ENCODE assay signal across 9 mouse cellular contexts in genomic region chr11:112209414-112209813, GRCm38 (mm10).
DNase-seq lines count a peak whose midpoint lies in the region; TF ChIP-seq lines count a peak whose summit lies in the region.
"Had no signal": no experiment of that assay in that cellular context is flagged by ENCODE, and none has a peak within 500 bp of the region (broad histone marks: within the 10 kb centered on the region; RNA-seq: fewer than 3 reads in every experiment).

No protein-coding gene starts in this region.

- H3K4me3 ChIP-seq in heart, embryonic 10.5 days, result no peak overlapping the region
- no peak overlapping the region for H3K4me3 ChIP-seq in CH12.LX (replicated peaks in 1 of 3; ENCODE audit: low read depth in 2 of 3, low read length in 2 of 3, poor library complexity in 1 of 3)
- H3K4me3 ChIP-seq: hindbrain, embryonic 15.5 days had no signal

- intact Hi-C loops in gastrocnemius, postnatal 14 days (cut with DNase I; ENCODE audit: low total_unique reads), result loop anchor here (2.0 kb wide), 1 partner anchor 569 kb away; no protein-coding TSS in a partner anchor

- H3K4me2 ChIP-seq in CH12.LX (ENCODE audit: insufficient read depth, low read depth, poor library complexity, severe bottlenecking), result no peak overlapping the region
- H3K4me2 ChIP-seq: hindbrain, embryonic 15.5 days had no signal

- TF ChIP-seq EP300 in CH12.LX (IDR thresholded peaks at IDR 0.05; ENCODE audit: low read length), result no peak

- H3K27ac ChIP-seq in heart, embryonic 10.5 days, result no peak overlapping the region
- no peak overlapping the region for H3K27ac ChIP-seq in CH12.LX (ENCODE audit: insufficient read depth, low read depth)
- H3K27ac ChIP-seq: hindbrain, embryonic 15.5 days had no signal

- peak; percentile 86 for DNase-seq in heart, adult 11 months
- DNase-seq in heart, embryonic 10.5 days (ENCODE audit: low spot score), result no peak
- DNase-seq in CH12.LX (ENCODE audit: extremely low read depth), result peak; percentile 0
- DNase-seq in c-Kit-positive CD71-negative TER-119-negative erythroid progenitor cells, embryonic 14.5 days (ENCODE audit: low read depth), result peak; percentile 8
- peak; percentile 20 for DNase-seq in gastrocnemius, postnatal 14 days
- DNase-seq in layer of hippocampus, postnatal 36 days, result peak; percentile 21 to 58
- DNase-seq in ovary, postnatal 14 days (ENCODE audit: low spot score), result peak; percentile 33
- no peak for DNase-seq in c-Kit-positive CD71-positive TER-119-positive erythroid progenitor cells, embryonic 14.5 days (ENCODE audit: low spot score)

- in situ Hi-C loops in CH12.LX (cut with MboI; ENCODE audit: low pct_ligation_motif_present, low pct_unique_long_range_greater_than_20kb, low sequenced_read_pairs), result no loop called here

- no peaks in the 10 kb centered on the region for H3K36me3 ChIP-seq in heart, embryonic 10.5 days
- no peaks in the 10 kb centered on the region for H3K36me3 ChIP-seq in CH12.LX (replicated peaks in 1 of 2; ENCODE audit: control insufficient read depth in 1 of 2, insufficient read depth in 1 of 2, low read length in 1 of 2)
- H3K36me3 ChIP-seq: hindbrain, embryonic 15.5 days had no signal

- TF ChIP-seq POLR2A in CH12.LX (IDR thresholded peaks at IDR 0.05; ENCODE audit: low read depth, low read length), result no peak

- H3K79me2 ChIP-seq in CH12.LX (replicated peaks; ENCODE audit: control insufficient read depth, extremely low read depth, insufficient read depth, poor library complexity, severe bottlenecking), result no peaks in the 10 kb centered on the region

- H3K9me3 ChIP-seq in heart, embryonic 10.5 days, result no peaks in the 10 kb centered on the region
- peaks cover 76% of the 10 kb centered on the region for H3K9me3 ChIP-seq in CH12.LX (replicated peaks; ENCODE audit: low read length)
- H3K9me3 ChIP-seq: hindbrain, embryonic 15.5 days had no signal

- no peak overlapping the region for H3K9ac ChIP-seq in CH12.LX (ENCODE audit: insufficient read depth, low read depth)
- H3K9ac ChIP-seq: hindbrain, embryonic 15.5 days had no signal

- H3K4me1 ChIP-seq in heart, embryonic 10.5 days, result peaks cover 5% of the 10 kb centered on the region
- no peaks in the 10 kb centered on the region for H3K4me1 ChIP-seq in CH12.LX (ENCODE audit: control insufficient read depth in 1 of 2, insufficient read depth in 2 of 2)
- H3K4me1 ChIP-seq: hindbrain, embryonic 15.5 days had no signal

- dilution Hi-C loops in CH12.LX (cut with MboI; ENCODE audit: extremely low pct_ligation_motif_present, extremely low pct_unique_long_range_greater_than_20kb, low sequenced_read_pairs), result no loop called here

- TF ChIP-seq CTCF in CH12.LX (conservative IDR thresholded peaks at IDR 0.05 in 1 of 2, IDR thresholded peaks at IDR 0.05 in 1 of 2; ENCODE audit: low read depth in 2 of 2, low read length in 2 of 2), result no peak

- no peaks in the 10 kb centered on the region for H3K27me3 ChIP-seq in heart, embryonic 10.5 days (ENCODE audit: insufficient read depth, poor library complexity, severe bottlenecking)
- no peaks in the 10 kb centered on the region for H3K27me3 ChIP-seq in CH12.LX (replicated peaks)
- H3K27me3 ChIP-seq: hindbrain, embryonic 15.5 days had no signal

- WGBS in heart, embryonic 10.5 days, result 28% methylated on average over 4 of the region's 4 CpGs

- no peak for TF ChIP-seq RAD21 in CH12.LX (IDR thresholded peaks at IDR 0.05; ENCODE audit: low read depth, low read length)

TF ChIP-seq in CH12.LX, 34 proteins besides CTCF, POLR2A, EP300 and RAD21:
- no peak for TF ChIP-seq SIN3A (IDR thresholded peaks at IDR 0.05; ENCODE audit: low read length)
- no peak for TF ChIP-seq TBP (conservative IDR thresholded peaks at IDR 0.05; ENCODE audit: low read depth, low read length)
- TF ChIP-seq RCOR1 (conservative IDR thresholded peaks at IDR 0.05; ENCODE audit: low read depth, low read length), result no peak
- TF ChIP-seq POLR2AphosphoS2 (IDR thresholded peaks at IDR 0.05; ENCODE audit: low read depth, low read length), result no peak
- TF ChIP-seq PAX5 (IDR thresholded peaks at IDR 0.05; ENCODE audit: low read length), result no peak

Comparison
In these comparisons a context has a peak if more than half of its experiments do, and no peak if none do; other contexts are left out.
1. DNase-seq: peak in heart, adult 11 months (single experiment), CH12.LX (single experiment), c-Kit-positive CD71-negative TER-119-negative erythroid progenitor cells, embryonic 14.5 days (single experiment), gastrocnemius, postnatal 14 days (single experiment), layer of hippocampus, postnatal 36 days (2 of 2) and ovary, postnatal 14 days (single experiment); none in heart, embryonic 10.5 days (single experiment) and c-Kit-positive CD71-positive TER-119-positive erythroid progenitor cells, embryonic 14.5 days (single experiment).